8 mouse cellular contexts compared by ENCODE assay signal in genomic region chr6:113661353-113662241, GRCm38 (mm10). TPM values are rescaled to one million over a fixed set of nuclear protein-coding genes. Genes with fewer than 3 reads are reported as not detected.
A peak's percentile ranks its signal among the peaks of the same experiment; 100 is the strongest.
DNase-seq lines count a peak whose midpoint lies in the region; ATAC-seq lines count a peak whose summit lies in the region.

No protein-coding gene starts in this region.

- peak; percentile 67 for ATAC-seq in intestine, embryonic 15.5 days
- ATAC-seq in stomach, embryonic 16.5 days (ENCODE audit: insufficient read depth, low FRiP score), result peak; percentile 31; the same call in 1 of the 2 replicates
- no peak for ATAC-seq in forebrain, embryonic 13.5 days

- no peak overlapping the region for H3K9ac ChIP-seq in intestine, embryonic 15.5 days
- H3K9ac ChIP-seq in stomach, embryonic 16.5 days (ENCODE audit: low read length), result no peak overlapping the region
- no peak overlapping the region for H3K9ac ChIP-seq in forebrain, embryonic 13.5 days

- H3K4me3 ChIP-seq in intestine, embryonic 15.5 days (replicated peaks), result no peak overlapping the region
- H3K4me3 ChIP-seq in stomach, embryonic 16.5 days (replicated peaks; ENCODE audit: low read length), result no peak overlapping the region
- no peak overlapping the region for H3K4me3 ChIP-seq in forebrain, embryonic 13.5 days

- no peaks in the 10 kb centered on the region for H3K9me3 ChIP-seq in intestine, embryonic 15.5 days
- H3K9me3 ChIP-seq in stomach, embryonic 16.5 days (replicated peaks; ENCODE audit: control insufficient read depth, low read length), result no peaks in the 10 kb centered on the region
- no peaks in the 10 kb centered on the region for H3K9me3 ChIP-seq in forebrain, embryonic 13.5 days (replicated peaks)

- no peaks in the 10 kb centered on the region for H3K36me3 ChIP-seq in intestine, embryonic 15.5 days
- H3K36me3 ChIP-seq in stomach, embryonic 16.5 days (ENCODE audit: control insufficient read depth, insufficient read depth, low read length), result no peaks in the 10 kb centered on the region
- H3K36me3 ChIP-seq in forebrain, embryonic 13.5 days (ENCODE audit: poor library complexity, severe bottlenecking), result no peaks in the 10 kb centered on the region

- H3K4me2 ChIP-seq in intestine, embryonic 15.5 days (replicated peaks), result no peak overlapping the region
- no peak overlapping the region for H3K4me2 ChIP-seq in stomach, embryonic 16.5 days (ENCODE audit: low read depth, low read length)
- no peak overlapping the region for H3K4me2 ChIP-seq in forebrain, embryonic 13.5 days

- peaks cover 23% of the 10 kb centered on the region for H3K4me1 ChIP-seq in intestine, embryonic 15.5 days (replicated peaks)
- peaks cover 20% of the 10 kb centered on the region for H3K4me1 ChIP-seq in stomach, embryonic 16.5 days (ENCODE audit: control insufficient read depth, insufficient read depth, low read length)
- no peaks in the 10 kb centered on the region for H3K4me1 ChIP-seq in forebrain, embryonic 13.5 days

- H3K27ac ChIP-seq in intestine, embryonic 15.5 days, result 0 out of 2 replicates have a peak overlapping the region, but pooled peaks have one; percentile 32
- peak overlapping the region; percentile 62 for H3K27ac ChIP-seq in stomach, embryonic 16.5 days (ENCODE audit: low read length)
- H3K27ac ChIP-seq in forebrain, embryonic 13.5 days, result no peak overlapping the region

- H3K27me3 ChIP-seq in intestine, embryonic 15.5 days (replicated peaks), result no peaks in the 10 kb centered on the region
- no peaks in the 10 kb centered on the region for H3K27me3 ChIP-seq in stomach, embryonic 16.5 days (ENCODE audit: control insufficient read depth, insufficient read depth, low read length)
- no peaks in the 10 kb centered on the region for H3K27me3 ChIP-seq in forebrain, embryonic 13.5 days

- peak; percentile 18 to 40 for DNase-seq in cerebellum, postnatal 25 days
- DNase-seq in cerebellum, adult 8-10 months, result no peak
- DNase-seq in 3134 (ENCODE audit: extremely low read depth, insufficient read length, low spot score), result peak; percentile 70
- DNase-seq in adrenal gland, postnatal 25 days, result peak; percentile 80
- peak; percentile 69 for DNase-seq in lung, postnatal 10 days

- WGBS in intestine, embryonic 15.5 days, result 54% methylated on average over 12 of the region's 12 CpGs
- WGBS in stomach, embryonic 16.5 days, result 49% methylated on average over 12 of the region's 12 CpGs
- 72% methylated on average over 12 of the region's 12 CpGs for WGBS in forebrain, embryonic 13.5 days

RNA-seq across cellular contexts. Expression of gene Irak2, which starts 23.3 kb away (rescaled TPM):
- 13.8 and 17.1 TPM in 2 replicates for total RNA-seq in adrenal gland, postnatal 25 days (2021)
- 11.0 and 13.9 TPM in 2 replicates for polyA plus RNA-seq in intestine, embryonic 15.5 days (2015; fragmentation: Nextera tagmentation; extraction: Ambion mirVana)
- 9.3 and 12.0 TPM in 2 replicates for polyA plus RNA-seq in stomach, embryonic 16.5 days (2015; fragmentation: Nextera tagmentation; extraction: Ambion mirVana)
- 0.77 and 0.96 TPM in 2 replicates for polyA plus RNA-seq in forebrain, embryonic 13.5 days (2015; fragmentation: Nextera tagmentation; extraction: Ambion mirVana)

RNA-seq across cellular contexts. Expression of gene Tatdn2, which starts 35.3 kb away (rescaled TPM):
- 49.5 and 50.7 TPM in 2 replicates for total RNA-seq in adrenal gland, postnatal 25 days (2021)
- 0.97 and 1.2 TPM in 2 replicates for polyA plus RNA-seq in intestine, embryonic 15.5 days (2015; fragmentation: Nextera tagmentation; extraction: Ambion mirVana)
- 0.58 and 0.72 TPM in 2 replicates for polyA plus RNA-seq in stomach, embryonic 16.5 days (2015; fragmentation: Nextera tagmentation; extraction: Ambion mirVana)
- polyA plus RNA-seq in forebrain, embryonic 13.5 days (2015; fragmentation: Nextera tagmentation; extraction: Ambion mirVana), result 0.47 and 0.81 TPM in 2 replicates

RNA-seq across cellular contexts. Expression of gene Vhl, which starts 37.8 kb away (rescaled TPM):
- total RNA-seq in adrenal gland, postnatal 25 days (2021), result 31.6 and 32.6 TPM in 2 replicates
- polyA plus RNA-seq in intestine, embryonic 15.5 days (2015; fragmentation: Nextera tagmentation; extraction: Ambion mirVana), result 33.3 and 37.5 TPM in 2 replicates
- 34.4 and 35.9 TPM in 2 replicates for polyA plus RNA-seq in stomach, embryonic 16.5 days (2015; fragmentation: Nextera tagmentation; extraction: Ambion mirVana)
- polyA plus RNA-seq in forebrain, embryonic 13.5 days (2015; fragmentation: Nextera tagmentation; extraction: Ambion mirVana), result 57.3 and 63.9 TPM in 2 replicates

RNA-seq across cellular contexts. Expression of gene Brk1, which starts 57.0 kb away (rescaled TPM):
- 175 and 224 TPM in 2 replicates for total RNA-seq in adrenal gland, postnatal 25 days (2021)
- 198 and 201 TPM in 2 replicates for polyA plus RNA-seq in intestine, embryonic 15.5 days (2015; fragmentation: Nextera tagmentation; extraction: Ambion mirVana)
- polyA plus RNA-seq in stomach, embryonic 16.5 days (2015; fragmentation: Nextera tagmentation; extraction: Ambion mirVana), result 204 and 207 TPM in 2 replicates
- polyA plus RNA-seq in forebrain, embryonic 13.5 days (2015; fragmentation: Nextera tagmentation; extraction: Ambion mirVana), result 227 TPM in 2 replicates

RNA-seq across cellular contexts. Expression of gene Ghrl, which starts 58.1 kb away (rescaled TPM):
- not detected in 2 replicates for total RNA-seq in adrenal gland, postnatal 25 days (2021)
- polyA plus RNA-seq in intestine, embryonic 15.5 days (2015; fragmentation: Nextera tagmentation; extraction: Ambion mirVana), result 103 and 125 TPM in 2 replicates
- polyA plus RNA-seq in stomach, embryonic 16.5 days (2015; fragmentation: Nextera tagmentation; extraction: Ambion mirVana), result 40.7 and 53.2 TPM in 2 replicates
- 0.42 and 1.0 TPM in 2 replicates for polyA plus RNA-seq in forebrain, embryonic 13.5 days (2015; fragmentation: Nextera tagmentation; extraction: Ambion mirVana)
